In genomic region chr6:67217846-67218245, GRCm38 (mm10) we compare ENCODE assay signal across 26 mouse cellular contexts.
"Had no signal": no experiment of that assay in that cellular context is flagged by ENCODE, and none has a peak within 500 bp of the region (broad histone marks: within the 10 kb centered on the region; RNA-seq: fewer than 3 reads in every experiment).

No protein-coding gene starts in this region.

- H3K27me3 ChIP-seq: embryonic facial prominence, embryonic 12.5 days; embryonic facial prominence, embryonic 13.5 days; embryonic facial prominence, embryonic 15.5 days; forebrain, embryonic 12.5 days; forebrain, embryonic 13.5 days; forebrain, embryonic 15.5 days had no signal

- H3K4me1 ChIP-seq: embryonic facial prominence, embryonic 10.5 days; embryonic facial prominence, embryonic 12.5 days; embryonic facial prominence, embryonic 13.5 days; embryonic facial prominence, embryonic 15.5 days; forebrain, embryonic 10.5 days; forebrain, embryonic 12.5 days; forebrain, embryonic 13.5 days; forebrain, embryonic 15.5 days had no signal

- H3K4me2 ChIP-seq: embryonic facial prominence, embryonic 12.5 days; embryonic facial prominence, embryonic 13.5 days; embryonic facial prominence, embryonic 15.5 days; forebrain, embryonic 12.5 days; forebrain, embryonic 13.5 days; forebrain, embryonic 15.5 days had no signal

- H3K27ac ChIP-seq: embryonic facial prominence, embryonic 10.5 days; embryonic facial prominence, embryonic 12.5 days; embryonic facial prominence, embryonic 13.5 days; embryonic facial prominence, embryonic 15.5 days; forebrain, embryonic 10.5 days; forebrain, embryonic 12.5 days; forebrain, embryonic 13.5 days; forebrain, embryonic 15.5 days; gastrocnemius, adult 2 months; heart, adult 2 months had no signal

- H3K9me3 ChIP-seq: embryonic facial prominence, embryonic 10.5 days; embryonic facial prominence, embryonic 12.5 days; embryonic facial prominence, embryonic 13.5 days; embryonic facial prominence, embryonic 15.5 days; forebrain, embryonic 10.5 days; forebrain, embryonic 12.5 days; forebrain, embryonic 13.5 days; forebrain, embryonic 15.5 days had no signal

- ATAC-seq: forebrain, embryonic 13.5 days; forebrain, embryonic 14.5 days; forebrain, embryonic 15.5 days; forebrain, embryonic 16.5 days; forebrain, postnatal 0 days had no signal

- H3K4me3 ChIP-seq: embryonic facial prominence, embryonic 10.5 days; embryonic facial prominence, embryonic 12.5 days; embryonic facial prominence, embryonic 13.5 days; embryonic facial prominence, embryonic 15.5 days; erythroblast, embryonic 14.5 days; forebrain, embryonic 10.5 days; forebrain, embryonic 12.5 days; forebrain, embryonic 13.5 days; forebrain, embryonic 15.5 days; gastrocnemius, adult 2 months; heart, adult 2 months had no signal

- H3K9ac ChIP-seq: embryonic facial prominence, embryonic 12.5 days; embryonic facial prominence, embryonic 13.5 days; embryonic facial prominence, embryonic 15.5 days; forebrain, embryonic 12.5 days; forebrain, embryonic 13.5 days; forebrain, embryonic 15.5 days; forebrain, postnatal 0 days had no signal

- DNase-seq: cerebellum, adult 9-10 months; cerebellum, adult 9-11 months; cerebellum, postnatal 10 days; cerebellum, postnatal 14 days; cerebellum, postnatal 25 days; cerebellum, postnatal 36 days; embryo, embryonic 11 days; forebrain, postnatal 0 days; gastrocnemius, adult 2 months; gastrocnemius, postnatal 10 days; gastrocnemius, postnatal 14 days; gastrocnemius, postnatal 25 days; gastrocnemius, postnatal 36 days; heart, adult 18-20 months; heart, adult 2 months had no signal

- H3K36me3 ChIP-seq: embryonic facial prominence, embryonic 10.5 days; embryonic facial prominence, embryonic 12.5 days; embryonic facial prominence, embryonic 13.5 days; embryonic facial prominence, embryonic 15.5 days; forebrain, embryonic 10.5 days; forebrain, embryonic 12.5 days; forebrain, embryonic 15.5 days had no signal
